In genomic region chr3:138601076-138601475, GRCm38 (mm10) we compare ENCODE assay signal across 21 mouse cellular contexts.
DNase-seq lines count a peak whose midpoint lies in the region; ATAC-seq and TF ChIP-seq lines count a peak whose summit lies in the region.
"Had no signal": no experiment of that assay in that cellular context is flagged by ENCODE, and none has a peak within 500 bp of the region (broad histone marks: within the 10 kb centered on the region; RNA-seq: fewer than 3 reads in every experiment).

No protein-coding gene starts in this region.

- H3K9ac ChIP-seq in kidney, embryonic 16.5 days (replicated peaks; ENCODE audit: low read length) = no peak overlapping the region
- H3K9ac ChIP-seq in CH12.LX (ENCODE audit: insufficient read depth, low read depth) = no peak overlapping the region
- H3K9ac ChIP-seq: embryonic facial prominence, embryonic 13.5 days; forebrain, embryonic 13.5 days; forebrain, postnatal 0 days; heart, embryonic 12.5 days; hindbrain, embryonic 14.5 days had no signal

- H3K4me2 ChIP-seq in kidney, embryonic 16.5 days (replicated peaks; ENCODE audit: low read depth, low read length) = no peak overlapping the region
- H3K4me2 ChIP-seq in CH12.LX (ENCODE audit: insufficient read depth, low read depth, poor library complexity, severe bottlenecking) = peak overlapping the region; percentile 33; the same call in 1 of the 2 replicates
- H3K4me2 ChIP-seq: embryonic facial prominence, embryonic 13.5 days; forebrain, embryonic 13.5 days; heart, embryonic 12.5 days; hindbrain, embryonic 14.5 days had no signal

- dilution Hi-C loops in CH12.LX (cut with MboI; ENCODE audit: extremely low pct_ligation_motif_present, extremely low pct_unique_long_range_greater_than_20kb, low sequenced_read_pairs) = no loop called here

- ATAC-seq in kidney, embryonic 16.5 days (ENCODE audit: low FRiP score, low TSS enrichment) = peak; percentile 63; the same call in 1 of the 2 replicates
- ATAC-seq: forebrain, embryonic 13.5 days; forebrain, postnatal 0 days; intestine, embryonic 16.5 days; Patski had no signal

- no peaks in the 10 kb centered on the region for H3K36me3 ChIP-seq in kidney, embryonic 16.5 days (ENCODE audit: insufficient read depth, low read length)
- H3K36me3 ChIP-seq in CH12.LX (replicated peaks in 1 of 2; ENCODE audit: control insufficient read depth in 1 of 2, insufficient read depth in 1 of 2, low read length in 1 of 2) = no peaks in the 10 kb centered on the region
- H3K36me3 ChIP-seq: embryonic facial prominence, embryonic 13.5 days; heart, embryonic 12.5 days; hindbrain, embryonic 10.5 days had no signal

- no peaks in the 10 kb centered on the region for H3K27me3 ChIP-seq in kidney, embryonic 16.5 days (ENCODE audit: insufficient read depth, low read length)
- no peaks in the 10 kb centered on the region for H3K27me3 ChIP-seq in CH12.LX (replicated peaks)
- H3K27me3 ChIP-seq: embryonic facial prominence, embryonic 13.5 days; forebrain, embryonic 13.5 days; heart, embryonic 12.5 days; Patski had no signal

- TF ChIP-seq CTCF in CH12.LX (conservative IDR thresholded peaks at IDR 0.05 in 1 of 2, IDR thresholded peaks at IDR 0.05 in 1 of 2; ENCODE audit: low read depth in 2 of 2, low read length in 2 of 2) = no peak

- 37% methylated on average over 4 of the region's 4 CpGs for WGBS in kidney, embryonic 16.5 days

- no peak for TF ChIP-seq RAD21 in CH12.LX (IDR thresholded peaks at IDR 0.05; ENCODE audit: low read depth, low read length)

- peaks cover 14% of the 10 kb centered on the region; the same call in 1 of the 2 replicates for H3K4me1 ChIP-seq in kidney, embryonic 16.5 days (ENCODE audit: insufficient read depth, low read length)
- peaks cover 0 to 7% of the 10 kb centered on the region in 2 experiments; a peak in 1 of 4 replicates for H3K4me1 ChIP-seq in CH12.LX (ENCODE audit: control insufficient read depth in 1 of 2, insufficient read depth in 2 of 2)
- H3K4me1 ChIP-seq: forebrain, embryonic 13.5 days; heart, embryonic 12.5 days; hindbrain, embryonic 10.5 days had no signal

- no peaks in the 10 kb centered on the region for H3K9me3 ChIP-seq in kidney, embryonic 16.5 days (ENCODE audit: low read length)
- H3K9me3 ChIP-seq in CH12.LX (replicated peaks; ENCODE audit: low read length) = no peaks in the 10 kb centered on the region
- H3K9me3 ChIP-seq: embryonic facial prominence, embryonic 13.5 days; forebrain, embryonic 13.5 days; heart, embryonic 12.5 days; hindbrain, embryonic 10.5 days had no signal

- no peaks in the 10 kb centered on the region for H3K79me2 ChIP-seq in CH12.LX (replicated peaks; ENCODE audit: control insufficient read depth, extremely low read depth, insufficient read depth, poor library complexity, severe bottlenecking)

- H3K27ac ChIP-seq in kidney, embryonic 16.5 days (ENCODE audit: low read length) = no peak overlapping the region
- H3K27ac ChIP-seq in CH12.LX (ENCODE audit: insufficient read depth, low read depth) = no peak overlapping the region
- H3K27ac ChIP-seq: embryonic facial prominence, embryonic 13.5 days; forebrain, embryonic 13.5 days; gastrocnemius, adult 2 months; hindbrain, embryonic 10.5 days; hindbrain, embryonic 14.5 days had no signal

- TF ChIP-seq POLR2A in CH12.LX (IDR thresholded peaks at IDR 0.05; ENCODE audit: low read depth, low read length) = no peak

- TF ChIP-seq EP300 in CH12.LX (IDR thresholded peaks at IDR 0.05; ENCODE audit: low read length) = no peak

- in situ Hi-C loops in CH12.LX (cut with MboI; ENCODE audit: low pct_ligation_motif_present, low pct_unique_long_range_greater_than_20kb, low sequenced_read_pairs) = loop anchor here (25.0 kb wide), 1 partner anchor 311 kb away; no protein-coding TSS in a partner anchor

- H3K4me3 ChIP-seq in kidney, embryonic 16.5 days (ENCODE audit: low read length) = no peak overlapping the region
- H3K4me3 ChIP-seq in CH12.LX (replicated peaks in 1 of 3; ENCODE audit: low read depth in 2 of 3, low read length in 2 of 3, poor library complexity in 1 of 3) = no peak overlapping the region
- H3K4me3 ChIP-seq: embryonic facial prominence, embryonic 13.5 days; forebrain, embryonic 13.5 days; gastrocnemius, adult 2 months; heart, embryonic 12.5 days; hindbrain, embryonic 10.5 days had no signal

- peak; percentile 36 for DNase-seq in adrenal gland, adult 2 months
- no peak for DNase-seq in adrenal gland, adult 18-20 months (ENCODE audit: low spot score in 2 of 2)
- DNase-seq in kidney, adult 11 months = no peak
- DNase-seq in CH12.LX (ENCODE audit: extremely low read depth) = no peak
- DNase-seq in adrenal gland, postnatal 14 days = peak; percentile 58
- DNase-seq in cerebellum, adult 11-12 months = no peak
- no peak for DNase-seq in right cerebral cortex, adult 2 months (ENCODE audit: low spot score in 2 of 2)
- DNase-seq: cerebellum, adult 8-10 months; cerebellum, postnatal 14 days; embryo, embryonic 11 days; forebrain, postnatal 0 days; gastrocnemius, adult 2 months; gastrocnemius, postnatal 25 days had no signal

TF ChIP-seq in CH12.LX, 34 proteins besides CTCF, POLR2A, EP300 and RAD21:
- TF ChIP-seq MXI1 (IDR thresholded peaks at IDR 0.05; ENCODE audit: low read depth, low read length) (no peak), SMC3 (IDR thresholded peaks at IDR 0.05; ENCODE audit: low read depth, low read length) (no peak), MAX (IDR thresholded peaks at IDR 0.05; ENCODE audit: low read length) (no peak), GABPA (IDR thresholded peaks at IDR 0.05; ENCODE audit: insufficient replicate concordance, low read depth, low read length) (no peak), NELFE (IDR thresholded peaks at IDR 0.05; ENCODE audit: low read depth, low read length) (no peak), JUND (conservative IDR thresholded peaks at IDR 0.05; ENCODE audit: low read depth, low read length) (no peak), KAT2A (IDR thresholded peaks at IDR 0.05; ENCODE audit: insufficient replicate concordance, low read length) (no peak), USF2 (conservative IDR thresholded peaks at IDR 0.05; ENCODE audit: low read depth, low read length) (no peak), POLR2AphosphoS2 (IDR thresholded peaks at IDR 0.05; ENCODE audit: low read depth, low read length) (no peak), USF1 (IDR thresholded peaks at IDR 0.05; ENCODE audit: low read depth, low read length) (no peak), JUN (IDR thresholded peaks at IDR 0.05; ENCODE audit: insufficient read depth, low read depth, low read length) (no peak), ZNF384 (IDR thresholded peaks at IDR 0.05; ENCODE audit: low read depth, low read length) (no peak)

Comparison
In these comparisons a context has a peak if more than half of its experiments do, and no peak if none do; other contexts are left out.
1. DNase-seq: peak in adrenal gland, adult 2 months (single experiment) and adrenal gland, postnatal 14 days (single experiment); none in adrenal gland, adult 18-20 months (0 of 2), kidney, adult 11 months (single experiment), CH12.LX (single experiment), cerebellum, adult 11-12 months (single experiment) and right cerebral cortex, adult 2 months (0 of 2).